Mouse (Mus musculus) embryonic facial prominence, embryonic 13.5 days (tissue): ENCODE data around the gene Slu7. TPM values are rescaled to one million over a fixed set of nuclear protein-coding genes. Genes with fewer than 3 reads are reported as not detected.

Experiments used
- ATAC-seq: fragments of 200-750 bp; cut with Nextera tagmentation; 2 replicates; pipeline ENCODE4 v1.8.0; 2017; ENCODE audit warnings: low read depth; ENCODE audit not compliant: insufficient number of reproducible peaks, insufficient read depth, low FRiP score, low TSS enrichment
- H3K27ac ChIP-seq: fragments of 300-500 bp; sonication (generic); 2 replicates; pipeline ENCODE4 v1.5.1; 2015; ENCODE audit warnings: moderate library complexity, mild to moderate bottlenecking, inconsistent platforms
- H3K27me3 ChIP-seq: fragments of 300-500 bp; sonication (generic); 2 replicates; pipeline ENCODE4 v1.6.1; 2015; ENCODE audit warnings: mild to moderate bottlenecking, inconsistent platforms
- H3K36me3 ChIP-seq: fragments of 300-500 bp; sonication (generic); 2 replicates; pipeline ENCODE4 v1.6.1; 2015; ENCODE audit warnings: mild to moderate bottlenecking, inconsistent platforms
- H3K4me1 ChIP-seq: fragments of 300-500 bp; sonication (generic); 2 replicates; pipeline ENCODE4 v1.6.1; 2015; ENCODE audit warnings: inconsistent platforms
- H3K4me2 ChIP-seq: fragments of 300-500 bp; sonication (generic); 2 replicates; pipeline ENCODE4 v1.6.1; 2015; ENCODE audit warnings: moderate library complexity, mild to moderate bottlenecking, inconsistent platforms
- H3K4me3 ChIP-seq: fragments of 300-500 bp; sonication (generic); 2 replicates; pipeline ENCODE4 v1.5.1; 2015; ENCODE audit warnings: mild to moderate bottlenecking, inconsistent platforms
- H3K9ac ChIP-seq: fragments of 300-500 bp; sonication (generic); 2 replicates; pipeline ENCODE4 v1.6.1; 2015; ENCODE audit warnings: mild to moderate bottlenecking, inconsistent platforms
- H3K9me3 ChIP-seq: fragments of 300-500 bp; sonication (generic); 2 replicates; pipeline ENCODE4 v1.6.1; 2016; ENCODE audit warnings: inconsistent platforms
- WGBS: fragments of 180-500 bp; shearing (Covaris S2); methylation state at CpG from one replicate; pipeline ENCODE4 v1.1.7; 2015; ENCODE audit warnings: mixed read lengths; 5-methylcytosine and 5-hydroxymethylcytosine counted together
- polyA plus RNA-seq: library from polyadenylated mRNA; unstranded; fragments of >200 nt; fragmentation: Nextera tagmentation; extraction: Ambion mirVana; gene quantifications from 2 replicates; pipeline ENCODE4 v1.2.1, GENCODE M21; 2015

Slu7 gene
- polyA plus RNA-seq = 59.3 and 68.7 TPM in 2 replicates

DNA sequence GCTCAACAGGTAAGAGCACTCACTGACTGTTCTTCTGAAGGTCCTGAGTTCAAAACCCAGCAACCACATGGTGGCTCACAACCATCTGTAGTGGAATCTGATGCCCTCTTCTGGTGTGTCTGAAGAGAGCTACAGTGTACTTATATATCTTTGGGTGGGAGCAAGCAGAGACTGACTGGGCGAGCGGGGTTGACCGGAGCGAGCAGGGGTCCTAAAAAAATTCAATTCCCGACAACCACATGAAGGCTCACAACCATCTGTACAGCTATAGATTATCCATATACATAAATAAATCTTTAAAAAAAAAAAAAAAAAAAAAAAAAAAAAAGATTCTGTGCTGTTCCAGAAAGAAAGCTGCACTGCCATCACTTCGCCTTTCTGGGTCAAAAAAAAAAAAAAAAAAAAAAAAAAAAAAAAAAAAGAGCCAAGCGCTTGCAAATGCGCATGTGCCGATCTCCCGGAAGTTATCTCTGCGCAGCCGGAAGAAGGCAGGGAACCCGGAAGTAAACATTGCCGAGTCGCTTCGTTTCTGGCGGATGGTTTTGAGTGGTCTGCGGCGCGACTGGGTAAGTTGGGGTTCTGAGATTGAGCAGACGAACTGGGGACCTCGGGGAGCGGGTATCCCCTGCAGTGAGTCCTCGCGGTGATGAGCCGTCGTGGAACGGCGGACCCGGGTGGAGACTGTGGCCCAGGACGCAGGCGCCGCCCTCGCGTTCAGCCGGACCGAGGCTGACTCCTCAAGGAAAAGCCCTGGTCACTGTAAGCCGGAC, at the start of gene Slu7:
Gene Slu7, plus strand, starts transcription at position 491 of the 770 bp plus-strand sequence.
- Histone ChIP-seq H3K4me2 (peak within 1 kb of the TSS; percentile 78), H3K27ac (no peak within 1 kb of the TSS)
- 9% methylated on average over 38 of the region's 38 CpGs for WGBS

DNA sequence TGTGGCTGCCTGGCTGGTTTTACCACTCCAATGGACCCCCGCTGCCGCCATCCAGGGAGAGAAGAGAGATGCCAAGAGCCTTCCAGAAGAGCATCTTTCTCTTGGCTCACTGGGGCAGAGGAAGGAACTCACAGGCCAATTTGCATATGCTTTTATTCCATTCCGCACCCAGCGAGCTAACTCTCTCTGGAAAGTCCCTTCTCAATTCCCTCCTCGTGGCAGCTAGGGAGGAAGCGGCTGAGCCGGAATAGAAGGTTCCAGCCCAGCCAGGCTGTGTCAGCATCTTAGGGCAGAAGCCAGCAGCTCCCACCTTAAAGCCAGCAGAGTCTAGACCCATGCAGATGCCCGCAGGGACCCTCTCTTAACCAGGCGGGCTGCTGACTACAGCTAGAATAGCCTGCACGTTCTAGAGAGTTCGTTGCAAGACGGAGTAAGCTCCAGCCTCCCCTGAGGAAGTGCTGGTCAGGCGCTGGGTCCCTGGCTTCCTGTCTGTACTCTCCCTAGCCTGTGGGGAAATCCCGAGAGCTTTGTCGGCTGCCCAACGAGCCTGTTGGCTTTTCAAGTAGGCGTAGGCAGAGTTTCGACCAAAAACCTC, 48.4 kb upstream of the Slu7 start:
- Histone ChIP-seq H3K27me3 (peaks cover 14% of the 10 kb centered on the region), H3K27ac (no peak overlapping the region), H3K4me1 (peaks cover 6% of the 10 kb centered on the region; the same call in 1 of the 2 replicates), H3K4me2 (peak overlapping the region; percentile 67), H3K36me3 (no peaks in the 10 kb centered on the region), H3K9ac (peak overlapping the region; percentile 60), H3K4me3 (peak overlapping the region; percentile 38), H3K9me3 (no peaks in the 10 kb centered on the region)
- peak; percentile 67; the same call in 1 of the 2 replicates for ATAC-seq
- 2% methylated on average over 18 of the region's 18 CpGs for WGBS

More for the DNA sequence above, at the start of gene Slu7:
- H3K4me3 ChIP-seq = peak within 1 kb of the TSS; percentile 93
- H3K9ac ChIP-seq = peak within 1 kb of the TSS; percentile 85
- peaks cover 13% of the 10 kb centered on the region for H3K36me3 ChIP-seq
- no peaks in the 10 kb centered on the region for H3K9me3 ChIP-seq
- H3K4me1 ChIP-seq = peaks cover 8% of the 10 kb centered on the region
- no peaks in the 10 kb centered on the region for H3K27me3 ChIP-seq
- peak; percentile 52; the same call in 1 of the 2 replicates for ATAC-seq

DNA sequence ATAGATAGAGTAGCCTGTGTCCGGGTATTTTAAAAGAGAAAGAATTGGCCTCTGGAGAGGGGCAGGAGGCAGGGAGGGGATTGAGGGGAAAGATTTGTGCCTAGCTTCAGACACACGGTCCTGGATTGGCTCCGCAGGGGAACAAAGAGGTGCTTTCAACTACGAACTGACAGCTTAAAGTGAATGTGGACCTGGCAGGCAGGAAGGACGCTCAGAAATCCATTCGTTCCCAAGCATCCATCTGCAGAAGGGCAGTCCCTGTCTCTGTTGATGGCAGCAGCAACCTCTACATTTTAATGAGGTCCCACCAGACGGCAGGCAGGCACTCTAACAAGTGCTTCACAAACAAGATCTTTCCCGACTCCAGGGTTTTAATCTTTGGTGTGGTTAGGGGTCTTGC, 47.8 kb upstream of the Slu7 start:
- Histone ChIP-seq H3K4me1 (peaks cover 6% of the 10 kb centered on the region; the same call in 1 of the 2 replicates), H3K36me3 (no peaks in the 10 kb centered on the region), H3K4me3 (peak overlapping the region; percentile 38), H3K9me3 (no peaks in the 10 kb centered on the region), H3K27ac (no peak overlapping the region), H3K9ac (peak overlapping the region; percentile 60), H3K27me3 (peaks cover 14% of the 10 kb centered on the region), H3K4me2 (peak overlapping the region; percentile 67)
- ATAC-seq = no peak
- 4% methylated on average over 8 of the region's 8 CpGs for WGBS

DNA sequence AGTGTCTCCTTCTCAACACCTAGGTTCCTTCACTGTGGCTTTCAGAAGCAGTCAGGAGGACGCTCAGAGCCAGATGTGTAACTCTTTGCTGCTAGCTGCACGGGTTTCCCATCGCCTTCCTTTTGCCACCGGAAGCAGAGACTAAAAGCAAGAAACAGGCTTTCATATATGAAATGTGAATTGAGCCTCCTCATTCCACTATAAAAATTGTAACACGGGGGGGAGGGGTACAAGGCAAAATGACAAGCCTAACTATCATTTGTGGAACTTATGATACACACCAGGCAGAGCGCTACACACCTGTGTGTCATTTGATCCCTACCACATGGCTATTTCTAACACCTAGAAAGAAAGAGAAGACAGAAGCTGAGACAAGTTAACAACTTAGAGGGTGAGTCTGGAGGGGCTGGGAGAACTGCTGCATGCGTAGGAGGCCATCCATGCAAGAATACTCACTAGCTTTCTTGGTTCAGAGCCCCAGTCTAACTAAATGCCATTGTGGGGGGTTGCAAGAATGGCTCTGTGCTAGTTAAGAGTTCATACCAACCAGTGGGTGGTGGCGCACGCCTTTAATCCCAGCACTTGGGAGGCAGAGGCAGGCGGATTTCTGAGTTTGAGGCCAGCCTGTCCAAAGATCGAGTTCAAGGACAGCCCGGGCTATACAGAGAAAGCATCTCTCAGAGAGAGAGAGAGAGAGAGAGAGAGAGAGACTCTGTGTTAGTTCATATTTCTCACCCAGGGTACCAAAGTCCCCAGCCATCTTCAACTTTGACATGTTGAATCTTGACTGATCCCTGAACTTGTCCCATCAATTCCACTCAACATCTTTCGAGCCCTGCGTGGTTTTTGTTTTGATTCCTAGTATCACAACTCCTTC, 46.3 kb upstream of the Slu7 start:
- ATAC-seq = no peak
- Histone ChIP-seq H3K9ac (no peak overlapping the region), H3K4me1 (peaks cover 6% of the 10 kb centered on the region; the same call in 1 of the 2 replicates), H3K27me3 (peaks cover 14% of the 10 kb centered on the region), H3K4me3 (no peak overlapping the region), H3K4me2 (no peak overlapping the region), H3K9me3 (no peaks in the 10 kb centered on the region), H3K27ac (no peak overlapping the region), H3K36me3 (no peaks in the 10 kb centered on the region)
- 88% methylated on average over 14 of the region's 14 CpGs for whole genome bisulfite sequencing

DNA sequence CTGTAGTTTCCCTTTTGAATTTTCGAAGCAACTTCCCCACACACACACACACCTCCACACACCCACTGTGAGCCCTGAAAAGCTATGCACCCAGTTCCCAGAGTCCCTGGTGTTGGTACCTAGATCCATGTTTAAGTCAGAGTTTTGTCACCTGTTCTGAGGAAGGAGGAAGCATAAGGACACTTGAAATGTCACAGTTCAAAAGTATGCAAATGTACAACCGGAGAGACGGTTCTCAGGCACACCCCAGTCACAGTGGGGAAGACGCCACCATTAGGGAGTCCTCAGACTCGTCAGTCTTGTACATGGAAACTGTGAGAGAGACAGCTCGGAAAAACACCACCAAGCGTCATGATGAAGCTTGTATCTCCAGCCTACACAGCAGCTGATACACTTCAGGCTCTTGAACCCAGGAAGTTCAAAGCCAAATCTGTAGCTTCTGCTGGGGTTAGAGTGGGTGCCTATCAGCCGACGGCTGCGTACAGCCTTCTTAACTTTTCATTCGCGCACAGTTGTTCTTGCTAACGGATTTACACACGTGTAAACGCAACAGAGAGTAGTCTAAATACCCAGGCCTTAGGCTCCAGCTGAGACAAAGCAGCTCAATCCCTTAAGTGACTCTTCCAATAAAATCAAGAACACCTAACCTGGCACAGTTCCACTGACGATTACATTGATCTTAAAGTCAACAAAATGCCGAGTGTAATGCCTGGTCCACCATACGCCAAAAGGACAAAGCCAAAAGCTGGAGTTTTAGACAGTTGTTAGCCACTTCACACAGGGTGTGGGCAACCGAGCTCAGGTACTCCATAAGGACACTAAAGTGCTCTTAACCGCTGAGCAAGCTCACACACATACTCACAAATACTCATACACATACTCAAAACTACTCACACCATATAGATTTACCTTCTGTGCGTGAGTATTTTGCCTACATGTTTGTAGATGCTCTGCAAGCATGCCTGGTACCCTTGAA, 45.1 kb upstream of the Slu7 start:
- no peak overlapping the region for H3K27ac ChIP-seq
- no peak overlapping the region for H3K4me3 ChIP-seq
- H3K9ac ChIP-seq = no peak overlapping the region
- no peak for ATAC-seq
- H3K9me3 ChIP-seq = no peaks in the 10 kb centered on the region
- H3K4me1 ChIP-seq = peaks cover 6% of the 10 kb centered on the region; the same call in 1 of the 2 replicates
- 87% methylated on average over 21 of the region's 21 CpGs for WGBS
- no peak overlapping the region for H3K4me2 ChIP-seq
- no peaks in the 10 kb centered on the region for H3K36me3 ChIP-seq
- peaks cover 14% of the 10 kb centered on the region for H3K27me3 ChIP-seq

DNA sequence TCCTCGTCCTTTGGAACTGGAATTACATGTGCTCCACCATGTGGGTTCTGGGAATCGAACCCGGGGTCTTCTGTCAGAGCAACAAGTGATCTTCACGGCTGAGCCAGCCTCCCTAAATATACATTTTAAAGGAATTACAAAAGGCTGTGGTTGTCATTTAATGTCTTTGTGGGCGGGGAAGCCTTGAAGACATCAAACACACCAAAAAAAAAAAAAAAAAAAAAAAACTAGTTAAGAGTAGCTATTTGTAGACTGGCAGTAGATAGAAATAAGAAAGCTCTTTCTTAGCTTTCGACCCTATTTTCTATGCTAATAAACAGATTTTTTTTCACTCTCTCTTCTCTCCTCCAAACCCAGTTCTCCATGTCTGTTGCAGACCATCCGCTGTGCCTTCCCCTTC, 44.4 kb upstream of the Slu7 start:
- H3K27me3 ChIP-seq = peaks cover 14% of the 10 kb centered on the region
- H3K9me3 ChIP-seq = no peaks in the 10 kb centered on the region
- whole genome bisulfite sequencing = 81% methylated on average over 7 of the region's 7 CpGs
- no peaks in the 10 kb centered on the region for H3K36me3 ChIP-seq
- H3K27ac ChIP-seq = no peak overlapping the region
- peaks cover 6% of the 10 kb centered on the region; the same call in 1 of the 2 replicates for H3K4me1 ChIP-seq
- no peak for ATAC-seq
- no peak overlapping the region for H3K4me3 ChIP-seq
- H3K9ac ChIP-seq = no peak overlapping the region
- H3K4me2 ChIP-seq = no peak overlapping the region

DNA sequence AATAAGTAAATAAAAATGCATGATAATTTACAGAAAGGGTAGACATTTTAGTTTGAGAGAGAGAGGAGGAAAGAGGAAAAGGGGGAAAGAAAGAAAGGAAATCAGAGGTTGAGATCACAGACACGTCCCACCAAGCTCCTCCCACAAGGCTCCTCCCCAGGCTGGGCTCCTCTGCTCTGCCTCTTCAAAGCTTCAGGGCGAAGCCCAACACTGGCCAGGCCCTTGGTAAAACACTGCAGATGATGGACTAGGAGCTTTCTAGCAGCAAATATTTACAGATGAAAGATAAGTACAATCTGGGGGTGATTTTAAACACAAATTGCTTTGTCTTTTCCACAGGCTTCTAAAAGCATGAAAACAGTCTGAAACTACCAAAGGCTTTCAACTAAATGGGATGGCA, 40.8 kb upstream of the Slu7 start:
- Histone ChIP-seq H3K4me2 (no peak overlapping the region), H3K36me3 (no peaks in the 10 kb centered on the region), H3K27me3 (no peaks in the 10 kb centered on the region), H3K9ac (no peak overlapping the region), H3K9me3 (no peaks in the 10 kb centered on the region), H3K4me1 (no peaks in the 10 kb centered on the region), H3K4me3 (no peak overlapping the region), H3K27ac (no peak overlapping the region)
- no peak for ATAC-seq
- WGBS = 35% methylated on average over 2 of the region's 2 CpGs

DNA sequence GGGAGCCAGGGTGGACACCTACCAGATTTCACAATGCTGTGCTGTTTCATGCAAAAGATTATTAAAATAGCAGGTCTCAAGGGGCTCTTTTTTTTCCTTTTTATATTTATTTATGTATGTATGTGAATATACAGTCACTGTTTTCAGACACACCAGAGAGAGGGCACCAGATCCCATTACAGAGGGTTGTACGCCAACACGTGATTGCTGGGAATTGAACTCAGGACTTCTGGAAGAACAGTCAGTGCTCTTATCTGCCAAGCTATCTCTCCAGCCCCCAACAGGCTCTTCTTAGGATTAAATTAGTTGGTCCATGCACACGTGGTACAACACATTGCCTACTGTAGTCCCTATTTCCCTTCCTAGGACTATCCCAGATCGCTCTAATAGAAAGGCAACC, 40.2 kb upstream of the Slu7 start:
- no peak for ATAC-seq
- H3K4me2 ChIP-seq = no peak overlapping the region
- no peak overlapping the region for H3K4me3 ChIP-seq
- H3K27ac ChIP-seq = no peak overlapping the region
- H3K4me1 ChIP-seq = no peaks in the 10 kb centered on the region
- WGBS = 88% methylated on average over 4 of the region's 4 CpGs
- no peaks in the 10 kb centered on the region for H3K9me3 ChIP-seq
- no peaks in the 10 kb centered on the region for H3K36me3 ChIP-seq
- H3K27me3 ChIP-seq = no peaks in the 10 kb centered on the region
- H3K9ac ChIP-seq = no peak overlapping the region

DNA sequence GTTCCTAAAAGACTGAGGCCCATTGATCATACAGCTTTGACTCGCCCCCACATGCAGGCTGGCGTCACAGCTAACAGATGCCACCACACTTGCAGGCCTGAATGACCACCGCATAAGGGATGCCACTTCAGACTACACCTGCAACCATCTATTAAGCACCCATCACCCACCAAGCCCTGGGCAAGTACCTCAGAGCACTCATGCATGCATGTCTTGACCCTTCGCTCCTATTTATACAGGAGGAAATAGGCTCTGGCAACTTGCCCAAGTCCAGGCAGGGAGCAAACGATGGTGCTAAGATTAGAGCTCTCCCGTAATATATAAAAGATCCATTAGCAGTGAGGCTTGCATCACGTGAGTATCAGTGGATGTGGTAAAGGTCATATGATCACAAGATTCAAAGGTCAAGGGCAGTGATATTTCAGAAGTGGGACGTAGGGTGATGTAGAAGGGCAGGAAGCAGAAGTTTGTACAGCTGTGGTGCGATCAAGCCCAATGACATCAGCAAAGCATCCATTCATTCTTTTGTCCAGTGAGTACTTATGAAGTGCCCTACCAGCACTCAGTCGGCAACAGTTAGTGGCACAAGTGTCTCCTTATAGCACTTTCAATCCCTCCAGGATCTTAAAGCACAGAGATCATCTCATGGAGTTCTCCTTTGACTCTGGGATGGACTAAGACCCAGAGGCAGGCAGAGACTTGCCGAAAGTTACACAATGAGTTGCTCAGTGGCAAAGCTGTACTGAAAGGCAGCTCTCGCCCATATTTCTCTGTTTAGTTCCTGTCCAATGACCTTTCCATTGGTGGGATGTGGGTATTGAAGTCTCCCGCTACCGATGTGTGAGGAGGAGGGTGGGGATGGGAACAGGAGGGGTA, 38.2 kb upstream of the Slu7 start:
- Histone ChIP-seq H3K4me1 (no peaks in the 10 kb centered on the region), H3K4me3 (no peak overlapping the region), H3K9ac (no peak overlapping the region), H3K27ac (no peak overlapping the region), H3K36me3 (no peaks in the 10 kb centered on the region), H3K27me3 (no peaks in the 10 kb centered on the region), H3K9me3 (no peaks in the 10 kb centered on the region), H3K4me2 (no peak overlapping the region)
- ATAC-seq = no peak
- 84% methylated on average over 14 of the region's 14 CpGs for WGBS

DNA sequence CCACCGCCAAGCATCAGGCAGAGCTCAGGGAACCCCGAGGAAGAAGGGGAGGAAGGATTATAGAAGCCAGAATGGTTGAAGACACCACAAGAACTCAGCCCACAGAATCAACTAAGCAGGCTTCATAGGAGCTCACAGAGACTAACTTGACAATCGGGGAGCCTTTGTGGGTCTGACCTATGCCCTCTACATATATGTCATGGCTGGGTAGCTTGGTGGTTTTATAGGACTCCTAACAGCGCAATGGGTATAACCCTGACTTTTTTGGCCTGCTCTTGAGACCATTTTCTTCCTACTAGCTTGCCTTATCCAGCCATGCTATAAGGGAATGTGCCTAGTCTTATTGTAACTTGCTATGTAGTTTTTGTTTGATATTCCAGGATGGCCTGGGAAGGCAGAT, 37.3 kb upstream of the Slu7 start:
- H3K9ac ChIP-seq = no peak overlapping the region
- H3K9me3 ChIP-seq = no peaks in the 10 kb centered on the region
- no peaks in the 10 kb centered on the region for H3K36me3 ChIP-seq
- no peak overlapping the region for H3K4me3 ChIP-seq
- 90% methylated on average over 4 of the region's 4 CpGs for WGBS
- H3K4me2 ChIP-seq = no peak overlapping the region
- no peak overlapping the region for H3K27ac ChIP-seq
- ATAC-seq = no peak
- no peaks in the 10 kb centered on the region for H3K4me1 ChIP-seq
- H3K27me3 ChIP-seq = no peaks in the 10 kb centered on the region
